Mouse (Mus musculus) cortical plate, adult 2 months (tissue): ENCODE data around the gene Aspa.

Experiments
- CTCF ChIP-seq: fragments of 200-500 bp; IDR thresholded peaks from 2 replicates; pipeline ENCODE4 v1.5.1; 2011; ENCODE audit warnings: mild to moderate bottlenecking, control low read depth, low read length; ENCODE audit not compliant: insufficient read depth; ENCODE audit errors: extremely low read depth
- POLR2A ChIP-seq: fragments of 200-500 bp; IDR thresholded peaks from 2 replicates; pipeline ENCODE4 v1.6.1; 2011; ENCODE audit warnings: mild to moderate bottlenecking, low read length, control low read depth; ENCODE audit not compliant: insufficient read depth; ENCODE audit errors: extremely low read depth

- TF ChIP-seq CTCF (no peak), POLR2A (no peak)
Observed at GRCm38 (mm10) chr11:73350483-73350882, 21.1 kb upstream of the Aspa start, which contains the start of gene Olfr20.
